Mouse (Mus musculus): ENCODE data around the gene Lpcat2. TPM values are rescaled to one million over a fixed set of nuclear protein-coding genes. Genes with fewer than 3 reads are reported as not detected.

Lpcat2 gene
- polyA plus RNA-seq, 1 experiment from 2014 or later, result 9.2 TPM

GRCm38 (mm10) chr8:92838616-92839015 is 16.5 kb upstream of the Lpcat2 start:
- 84% methylated on average over 3 of the region's 3 CpGs for WGBS
- no peak overlapping the region for H3K27ac ChIP-seq
- H3K4me3 ChIP-seq (replicated peaks; ENCODE audit: low read depth, low read length), result no peak overlapping the region
- H3K4me2 ChIP-seq (ENCODE audit: low read length), result no peak overlapping the region
- ATAC-seq (replicated peaks; ENCODE audit: low FRiP score, low read depth) (no peak), DNase-seq (ENCODE audit: low spot score) (no peak)
- no peaks in the 10 kb centered on the region for H3K9me3 ChIP-seq (replicated peaks; ENCODE audit: low read length)
- no peaks in the 10 kb centered on the region for H3K27me3 ChIP-seq (ENCODE audit: insufficient read depth, low read length)
- H3K4me1 ChIP-seq (replicated peaks; ENCODE audit: insufficient read depth, low read length), result no peaks in the 10 kb centered on the region
- H3K36me3 ChIP-seq (ENCODE audit: insufficient read depth, low read length), result no peaks in the 10 kb centered on the region
- no peak overlapping the region for H3K9ac ChIP-seq (ENCODE audit: low read depth, low read length)
- TF ChIP-seq CTCF (IDR thresholded peaks at IDR 0.05; ENCODE audit: low read depth), result no peak

- no peak overlapping the region for H3K4me3 ChIP-seq (replicated peaks; ENCODE audit: low read depth, low read length)
- no peaks in the 10 kb centered on the region for H3K36me3 ChIP-seq (ENCODE audit: insufficient read depth, low read length)
- H3K4me2 ChIP-seq (ENCODE audit: low read length), result no peak overlapping the region
- TF ChIP-seq CTCF (IDR thresholded peaks at IDR 0.05; ENCODE audit: low read depth), result no peak
- no peaks in the 10 kb centered on the region for H3K27me3 ChIP-seq (ENCODE audit: insufficient read depth, low read length)
- 97% methylated on average over 8 of the region's 8 CpGs for WGBS
- H3K4me1 ChIP-seq (replicated peaks; ENCODE audit: insufficient read depth, low read length), result no peaks in the 10 kb centered on the region
- DNase-seq (ENCODE audit: low spot score) (no peak), ATAC-seq (replicated peaks; ENCODE audit: low FRiP score, low read depth) (no peak)
- no peak overlapping the region for H3K27ac ChIP-seq
- no peak overlapping the region for H3K9ac ChIP-seq (ENCODE audit: low read depth, low read length)
- no peaks in the 10 kb centered on the region for H3K9me3 ChIP-seq (replicated peaks; ENCODE audit: low read length)
Observed at GRCm38 (mm10) chr8:92839161-92839560, 16.0 kb upstream of the Lpcat2 start.

GRCm38 (mm10) chr8:92839876-92840275 is 15.3 kb upstream of the Lpcat2 start:
- ATAC-seq (replicated peaks; ENCODE audit: low FRiP score, low read depth) (no peak), DNase-seq (ENCODE audit: low spot score) (no peak)
- Histone ChIP-seq H3K9ac (ENCODE audit: low read depth, low read length) (no peak overlapping the region), H3K4me1 (replicated peaks; ENCODE audit: insufficient read depth, low read length) (no peaks in the 10 kb centered on the region), H3K27me3 (ENCODE audit: insufficient read depth, low read length) (no peaks in the 10 kb centered on the region), H3K36me3 (ENCODE audit: insufficient read depth, low read length) (no peaks in the 10 kb centered on the region), H3K4me2 (ENCODE audit: low read length) (no peak overlapping the region), H3K27ac (no peak overlapping the region), H3K4me3 (replicated peaks; ENCODE audit: low read depth, low read length) (no peak overlapping the region), H3K9me3 (replicated peaks; ENCODE audit: low read length) (no peaks in the 10 kb centered on the region)
- TF ChIP-seq CTCF (IDR thresholded peaks at IDR 0.05; ENCODE audit: low read depth), result no peak
- 88% methylated on average over 7 of the region's 7 CpGs for WGBS

DNA sequence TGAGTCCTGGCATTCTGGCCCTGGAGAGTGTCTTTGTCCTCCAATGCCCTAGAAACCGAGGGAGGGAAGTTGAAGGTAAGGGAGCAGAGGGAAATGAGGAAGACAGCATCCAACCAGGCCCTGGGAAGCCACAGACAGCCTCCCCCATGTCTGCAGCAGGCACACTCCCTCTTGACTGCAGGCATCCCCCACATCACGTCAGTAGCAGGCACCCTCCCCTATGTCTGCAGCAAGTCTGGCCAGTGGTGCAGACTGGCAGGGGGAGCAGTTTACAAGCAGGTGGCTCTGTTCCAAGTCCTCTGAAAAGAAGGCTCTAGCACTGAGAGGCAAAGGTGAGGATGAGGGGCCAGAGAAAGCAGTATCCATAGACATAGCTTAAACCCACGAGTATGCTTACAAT is 8.5 kb upstream of the Lpcat2 start:
- no peaks in the 10 kb centered on the region for H3K27me3 ChIP-seq (ENCODE audit: insufficient read depth, low read length)
- ATAC-seq (replicated peaks; ENCODE audit: low FRiP score, low read depth) (peak; percentile 71), DNase-seq (ENCODE audit: low spot score) (peak; percentile 84)
- WGBS, result 6% methylated on average over 3 of the region's 3 CpGs
- no peaks in the 10 kb centered on the region for H3K9me3 ChIP-seq (replicated peaks; ENCODE audit: low read length)
- peaks cover 9% of the 10 kb centered on the region; the same call in 1 of the 2 replicates for H3K4me1 ChIP-seq (replicated peaks; ENCODE audit: insufficient read depth, low read length)
- no peak overlapping the region for H3K9ac ChIP-seq (ENCODE audit: low read depth, low read length)
- H3K36me3 ChIP-seq (ENCODE audit: insufficient read depth, low read length), result no peaks in the 10 kb centered on the region
- peak; percentile 16; the same call in 1 of the 2 replicates for TF ChIP-seq CTCF (IDR thresholded peaks at IDR 0.05; ENCODE audit: low read depth)
- H3K4me2 ChIP-seq (ENCODE audit: low read length), result peak overlapping the region; percentile 27
- H3K4me3 ChIP-seq (replicated peaks; ENCODE audit: low read depth, low read length), result no peak overlapping the region
- peak overlapping the region; percentile 67 for H3K27ac ChIP-seq

GRCm38 (mm10) chr8:92847299-92847698 is 7.8 kb upstream of the Lpcat2 start:
- Histone ChIP-seq H3K4me3 (replicated peaks; ENCODE audit: low read depth, low read length) (no peak overlapping the region), H3K4me2 (ENCODE audit: low read length) (peak overlapping the region; percentile 27), H3K9ac (ENCODE audit: low read depth, low read length) (no peak overlapping the region), H3K36me3 (ENCODE audit: insufficient read depth, low read length) (no peaks in the 10 kb centered on the region), H3K27ac (peak overlapping the region; percentile 67), H3K9me3 (replicated peaks; ENCODE audit: low read length) (no peaks in the 10 kb centered on the region), H3K27me3 (ENCODE audit: insufficient read depth, low read length) (no peaks in the 10 kb centered on the region), H3K4me1 (replicated peaks; ENCODE audit: insufficient read depth, low read length) (peaks cover 9% of the 10 kb centered on the region; the same call in 1 of the 2 replicates)
- DNase-seq (ENCODE audit: low spot score) (peak; percentile 88), ATAC-seq (replicated peaks; ENCODE audit: low FRiP score, low read depth) (peak; percentile 66)
- no peak for TF ChIP-seq CTCF (IDR thresholded peaks at IDR 0.05; ENCODE audit: low read depth)
- WGBS, result 5% methylated on average over 9 of the region's 9 CpGs

DNA sequence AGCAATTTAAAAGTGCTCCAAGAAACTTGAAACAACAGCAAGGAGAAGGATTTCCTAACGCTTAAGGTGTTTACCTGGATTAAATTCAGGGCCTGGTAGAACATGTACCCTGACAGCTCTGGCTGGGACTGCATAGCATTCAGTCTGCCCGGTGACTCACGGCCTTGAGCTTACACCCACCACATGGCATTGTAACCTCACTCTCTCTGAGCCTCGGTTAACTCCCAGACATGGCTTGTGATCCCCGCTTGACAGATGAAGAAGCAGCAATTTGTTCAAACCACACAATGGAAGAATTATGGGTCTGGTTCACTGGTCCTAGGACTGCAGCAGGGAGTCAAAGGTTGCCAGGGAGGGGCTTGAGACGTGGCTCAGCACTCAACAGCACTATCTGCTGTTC is 5.9 kb upstream of the Lpcat2 start:
- Histone ChIP-seq H3K4me1 (replicated peaks; ENCODE audit: insufficient read depth, low read length) (peaks cover 9% of the 10 kb centered on the region), H3K36me3 (ENCODE audit: insufficient read depth, low read length) (no peaks in the 10 kb centered on the region), H3K4me2 (ENCODE audit: low read length) (no peak overlapping the region), H3K27me3 (ENCODE audit: insufficient read depth, low read length) (no peaks in the 10 kb centered on the region), H3K4me3 (replicated peaks; ENCODE audit: low read depth, low read length) (no peak overlapping the region), H3K9ac (ENCODE audit: low read depth, low read length) (no peak overlapping the region), H3K9me3 (replicated peaks; ENCODE audit: low read length) (no peaks in the 10 kb centered on the region), H3K27ac (no peak overlapping the region)
- TF ChIP-seq CTCF (IDR thresholded peaks at IDR 0.05; ENCODE audit: low read depth), result no peak
- DNase-seq (ENCODE audit: low spot score), result no peak
- no peak for ATAC-seq (replicated peaks; ENCODE audit: low FRiP score, low read depth)
- 32% methylated on average over 6 of the region's 6 CpGs for WGBS

GRCm38 (mm10) chr8:92850239-92850638 is 4.9 kb upstream of the Lpcat2 start:
- Histone ChIP-seq H3K9ac (ENCODE audit: low read depth, low read length) (no peak overlapping the region), H3K36me3 (ENCODE audit: insufficient read depth, low read length) (no peaks in the 10 kb centered on the region), H3K9me3 (replicated peaks; ENCODE audit: low read length) (no peaks in the 10 kb centered on the region), H3K27ac (no peak overlapping the region), H3K4me3 (replicated peaks; ENCODE audit: low read depth, low read length) (no peak overlapping the region), H3K4me2 (ENCODE audit: low read length) (no peak overlapping the region), H3K27me3 (ENCODE audit: insufficient read depth, low read length) (no peaks in the 10 kb centered on the region), H3K4me1 (replicated peaks; ENCODE audit: insufficient read depth, low read length) (peaks cover 9% of the 10 kb centered on the region)
- 38% methylated on average over 4 of the region's 4 CpGs for WGBS
- DNase-seq (ENCODE audit: low spot score), result peak; percentile 82
- TF ChIP-seq CTCF (IDR thresholded peaks at IDR 0.05; ENCODE audit: low read depth), result no peak
- ATAC-seq (replicated peaks; ENCODE audit: low FRiP score, low read depth), result peak; percentile 21; the same call in 1 of the 2 replicates

Measured in kidney, postnatal 0 days (tissue).